Mouse (Mus musculus): ENCODE measurements around the gene Cops9.

Cops9 gene

DNA sequence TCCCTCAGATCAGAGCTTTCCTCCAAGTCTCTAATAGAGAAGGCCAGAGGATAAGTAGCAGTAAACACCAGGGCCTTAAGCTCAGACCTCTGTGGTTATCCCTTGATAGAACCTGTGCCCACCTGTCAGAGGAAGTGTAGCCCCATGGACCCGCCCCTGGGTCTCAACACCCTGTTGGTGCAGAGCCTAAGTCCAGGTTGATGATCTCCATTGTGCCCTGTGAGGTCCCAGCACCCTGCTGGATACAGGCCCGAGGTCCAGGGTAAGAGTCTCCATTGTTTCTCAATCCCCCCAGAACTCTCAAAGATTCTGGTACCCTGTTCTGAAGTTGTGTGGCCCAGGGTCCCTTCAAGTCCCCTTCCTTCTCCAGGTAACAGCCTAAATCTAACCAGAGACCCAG is 4.3 kb upstream of the Cops9 start:
- no peak for DNase-seq

DNA sequence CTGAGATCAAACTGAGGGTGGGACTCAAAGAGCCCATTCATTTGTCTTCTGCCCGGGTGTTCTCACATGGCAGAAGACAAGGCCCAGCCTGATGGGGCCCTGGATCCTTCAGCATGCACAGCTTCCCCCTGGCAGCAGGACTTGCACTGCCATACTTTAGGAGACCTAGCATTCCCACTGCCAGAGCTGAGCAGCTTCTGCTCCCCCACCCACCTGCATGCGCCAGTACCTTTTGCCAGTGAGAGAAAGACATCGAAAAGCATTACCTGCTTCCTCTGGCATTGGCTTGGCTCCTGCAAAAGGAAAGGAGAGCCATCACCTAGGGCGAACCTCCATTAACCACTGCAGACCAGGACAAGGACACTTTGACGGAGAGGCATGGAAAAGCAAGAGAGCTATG is 3.1 kb upstream of the Cops9 start:
- no peak for DNase-seq

DNA sequence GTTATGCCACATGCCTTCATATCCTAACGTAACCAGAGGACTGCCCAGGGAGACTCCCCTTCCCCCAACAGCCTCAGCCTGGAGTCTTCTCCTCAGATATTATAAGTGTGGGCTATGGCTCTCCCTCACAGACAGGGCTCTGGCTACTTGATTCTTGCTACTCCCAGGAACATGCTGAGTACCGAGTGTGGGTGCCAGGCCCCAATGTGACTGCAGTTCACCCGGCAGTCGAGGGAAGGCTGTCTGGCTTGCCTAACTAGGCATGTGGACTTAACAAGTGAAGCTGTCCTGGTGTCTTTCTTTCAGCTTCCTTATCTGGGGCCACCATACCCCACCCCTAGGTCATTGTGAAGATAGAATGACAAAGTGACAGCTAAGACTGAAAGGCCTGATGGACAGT is 1.9 kb upstream of the Cops9 start:
- no peak for DNase-seq

DNA sequence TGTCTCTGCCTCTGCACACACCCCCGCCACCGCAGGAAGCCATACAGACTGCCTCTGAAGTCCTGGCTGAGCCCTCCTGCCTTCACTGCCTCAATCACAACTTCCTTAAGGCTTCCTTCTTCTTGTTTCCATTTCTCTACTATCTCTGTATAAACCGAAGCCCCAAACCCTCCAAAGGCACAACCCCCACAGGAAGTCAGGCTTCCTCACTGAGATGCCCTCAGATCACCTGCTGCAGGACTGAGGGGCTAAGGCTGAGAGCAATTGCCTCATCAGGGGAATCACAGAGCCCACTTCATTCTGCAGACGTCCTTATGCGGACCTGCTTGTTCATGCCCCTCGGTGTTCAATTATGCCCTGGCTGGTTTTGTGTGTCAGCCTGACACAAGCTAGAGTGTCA is 1.4 kb downstream of the Cops9 start:
- no peak for DNase-seq

DNA sequence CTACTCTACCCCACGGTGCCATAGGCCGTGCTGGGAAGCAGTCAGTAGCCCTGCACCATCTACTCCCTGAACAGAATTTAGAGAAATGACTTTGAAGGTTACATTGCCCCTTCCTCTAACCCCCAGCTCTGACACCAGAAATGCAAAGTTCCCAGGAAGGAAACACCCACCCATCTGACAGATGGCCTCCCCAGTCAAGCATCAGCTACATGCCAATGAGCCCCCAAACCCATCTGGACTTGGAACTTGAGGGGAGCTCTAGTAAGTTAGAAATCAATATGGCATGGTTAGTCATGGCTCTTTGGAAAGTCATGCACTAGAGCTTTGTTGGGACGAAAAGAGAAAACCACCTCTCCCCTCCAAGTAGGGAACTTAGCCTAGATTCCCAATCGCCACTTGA is 3.0 kb downstream of the Cops9 start:
- no peak for DNase-seq

DNA sequence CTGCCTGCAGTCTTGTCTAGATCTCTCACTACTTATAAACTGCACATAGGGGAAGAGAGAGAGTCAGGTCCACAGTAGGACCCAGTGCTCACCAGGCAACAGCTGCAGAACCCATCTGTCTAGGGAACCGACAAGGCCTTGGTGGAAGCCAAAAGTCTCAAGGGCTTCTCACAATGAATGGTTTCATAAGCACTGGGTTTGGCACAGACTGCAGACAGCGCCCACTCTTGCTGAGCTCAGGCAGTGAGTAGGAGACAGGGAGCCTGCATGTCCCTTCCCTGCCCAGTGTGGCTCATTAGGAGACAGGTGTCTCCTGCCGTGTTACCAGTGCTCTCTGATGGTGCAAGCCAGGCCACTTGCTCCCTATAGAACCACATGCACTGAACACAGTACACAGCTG is 3.6 kb downstream of the Cops9 start:
- no peak for DNase-seq

DNA sequence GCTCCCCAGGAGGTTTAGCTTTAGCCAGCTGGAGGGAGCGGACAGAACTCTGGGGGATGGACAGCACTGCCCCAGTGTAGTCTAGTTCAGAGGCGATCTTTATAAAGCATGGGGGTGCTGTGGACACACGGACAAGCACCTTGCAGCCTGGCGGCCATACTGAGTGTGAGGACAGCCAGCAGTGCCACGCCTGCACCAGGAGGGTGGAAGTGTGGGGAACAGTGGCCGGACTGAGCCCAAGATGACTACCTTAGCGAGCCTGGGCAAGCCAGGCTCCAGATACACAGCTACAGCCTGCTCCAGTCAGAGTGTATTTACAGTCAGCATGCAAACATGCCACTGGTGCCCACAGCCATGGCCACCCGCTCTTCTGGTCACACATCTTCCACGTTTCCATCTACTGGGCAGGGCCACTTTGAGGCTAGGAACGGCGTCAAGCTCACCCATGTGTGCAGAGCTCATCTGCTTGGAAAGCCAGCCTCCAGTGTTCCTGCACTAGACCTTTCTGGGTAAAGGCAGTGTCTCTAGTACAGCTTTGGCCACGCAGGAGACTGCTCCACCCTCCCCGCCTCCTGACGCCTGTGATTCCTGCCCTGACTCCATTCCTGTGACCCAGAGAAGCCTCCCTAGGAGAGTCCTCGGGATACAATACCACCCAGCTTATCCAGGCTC is 4.1 kb downstream of the Cops9 start:
- DNase-seq, result no peak

DNA sequence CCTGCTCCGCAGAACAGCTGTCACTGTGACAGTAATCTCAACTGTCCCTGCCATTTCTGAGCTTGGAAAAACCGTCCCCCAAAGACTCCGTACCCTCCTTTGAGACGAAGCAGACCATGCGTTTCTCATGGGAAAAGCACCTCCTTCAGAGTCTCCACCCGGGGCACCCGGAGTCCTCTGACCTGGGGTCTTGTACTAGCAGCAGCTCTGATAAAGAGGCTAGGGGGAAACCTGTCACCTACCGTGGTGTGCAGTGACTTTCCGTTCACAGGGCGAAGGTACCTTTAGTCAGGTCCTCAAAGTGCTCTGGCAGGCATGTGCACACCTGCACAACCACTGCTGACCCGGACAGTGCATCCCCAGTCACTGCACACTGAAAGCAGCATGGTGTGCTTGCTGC is 5.1 kb downstream of the Cops9 start:
- no peak for DNase-seq

DNA sequence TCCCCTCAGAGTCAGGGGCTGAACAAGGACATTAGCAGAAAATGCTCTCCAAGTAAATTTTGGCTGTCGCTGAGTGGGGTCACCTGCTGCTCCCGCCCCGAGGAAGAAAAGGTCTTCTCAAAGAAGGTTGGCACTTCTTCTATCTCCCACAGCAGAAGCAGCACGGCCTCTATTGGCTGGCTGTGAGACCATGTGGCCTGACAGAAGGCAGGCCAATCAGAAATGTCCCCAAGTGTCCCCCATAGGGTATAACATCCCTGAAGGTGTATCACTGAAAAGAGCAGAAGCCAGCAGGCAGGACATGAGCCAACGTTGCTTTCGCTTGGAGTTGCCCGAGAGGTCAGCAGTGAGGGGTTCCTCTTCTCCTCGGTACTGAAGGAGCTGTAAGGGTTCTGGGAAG is 5.8 kb downstream of the Cops9 start:
- DNase-seq, result no peak

DNA sequence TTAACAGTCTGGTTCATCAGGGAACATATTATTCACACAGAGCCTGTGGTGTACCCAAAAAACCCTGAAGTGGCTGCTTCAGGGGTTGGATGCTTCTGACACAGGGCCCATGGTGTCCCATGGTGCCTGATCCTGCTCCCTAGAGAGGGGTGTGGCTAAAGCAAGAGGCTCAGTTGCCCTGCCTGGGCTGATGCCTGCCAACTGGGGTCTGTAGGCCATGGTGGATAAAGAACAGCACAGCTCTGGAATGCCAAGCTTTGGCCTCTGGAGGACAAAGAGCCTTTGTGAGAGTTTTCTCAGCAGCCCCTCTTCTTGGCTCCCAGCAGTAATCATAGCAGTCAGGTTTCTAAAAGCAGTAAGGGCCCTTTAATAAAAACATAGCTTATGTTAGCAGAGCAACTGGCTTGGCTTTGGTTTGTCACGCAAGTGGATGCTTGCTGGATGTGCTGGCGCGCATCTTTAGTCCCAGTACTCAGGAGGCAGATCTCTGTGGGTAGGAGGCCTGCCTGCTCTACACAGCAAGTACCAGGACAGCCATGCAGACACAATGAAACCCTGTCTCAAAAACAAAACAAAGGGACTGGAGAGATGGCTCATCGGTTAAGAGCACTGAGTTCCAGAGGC is 6.7 kb downstream of the Cops9 start:
- DNase-seq, result no peak

DNA sequence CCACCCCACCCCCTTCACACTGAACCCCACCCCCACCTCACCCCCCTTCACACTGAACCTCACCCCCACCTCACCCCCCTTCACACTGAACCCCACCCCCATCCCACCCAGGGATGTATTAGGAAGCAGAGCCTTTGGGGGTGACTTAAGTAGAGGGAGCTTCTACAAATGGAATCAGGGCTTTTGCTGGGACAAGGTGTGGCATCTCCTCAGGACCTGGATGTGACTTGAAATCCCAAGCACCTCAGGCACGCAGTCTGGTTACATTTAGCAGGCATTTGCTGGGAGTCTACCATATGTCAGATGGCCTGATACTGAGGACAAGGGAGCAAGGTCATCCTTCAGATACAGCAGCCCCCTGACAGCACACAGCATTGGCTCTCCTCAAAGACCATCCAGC is 7.2 kb downstream of the Cops9 start:
- DNase-seq, result no peak

DNA sequence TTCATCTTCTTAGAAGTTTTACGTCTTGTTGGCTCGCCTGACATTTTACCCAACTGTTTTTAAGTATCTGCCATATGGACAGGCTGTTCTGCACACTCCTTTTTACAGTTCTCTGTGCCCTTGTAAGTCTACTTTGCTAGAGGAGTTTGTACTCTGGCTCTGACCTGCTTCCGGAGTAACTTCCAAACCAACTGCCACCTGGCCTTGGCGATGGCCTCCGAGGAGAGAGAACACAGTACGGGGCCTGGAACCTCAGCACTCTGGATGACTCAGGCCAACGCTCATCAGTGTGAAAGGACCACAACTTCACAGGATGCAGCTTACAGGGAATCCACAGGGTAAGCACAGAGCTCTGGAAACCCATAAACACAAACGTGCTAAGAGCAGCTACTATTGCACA is 8.1 kb downstream of the Cops9 start:
- DNase-seq, result no peak

DNA sequence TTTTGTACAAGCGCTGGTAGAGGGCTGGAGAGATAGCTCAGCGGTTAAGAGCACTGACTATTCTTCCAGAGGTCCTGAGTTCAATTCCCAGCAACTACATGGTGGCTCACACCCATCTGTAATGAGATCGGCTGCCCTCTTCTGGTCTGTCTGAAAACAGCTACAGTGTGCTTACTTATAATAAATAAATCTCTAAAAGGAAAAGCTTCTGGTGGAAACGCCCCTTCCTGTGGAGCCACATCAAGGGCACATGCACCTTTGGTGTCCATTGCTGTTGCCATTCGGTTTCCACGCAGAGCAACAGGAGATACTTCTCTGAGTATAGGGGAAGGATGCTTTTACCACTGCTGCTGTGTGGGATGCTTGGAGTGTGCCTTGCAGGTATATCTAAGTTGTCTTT is 8.8 kb downstream of the Cops9 start:
- DNase-seq, result no peak

DNA sequence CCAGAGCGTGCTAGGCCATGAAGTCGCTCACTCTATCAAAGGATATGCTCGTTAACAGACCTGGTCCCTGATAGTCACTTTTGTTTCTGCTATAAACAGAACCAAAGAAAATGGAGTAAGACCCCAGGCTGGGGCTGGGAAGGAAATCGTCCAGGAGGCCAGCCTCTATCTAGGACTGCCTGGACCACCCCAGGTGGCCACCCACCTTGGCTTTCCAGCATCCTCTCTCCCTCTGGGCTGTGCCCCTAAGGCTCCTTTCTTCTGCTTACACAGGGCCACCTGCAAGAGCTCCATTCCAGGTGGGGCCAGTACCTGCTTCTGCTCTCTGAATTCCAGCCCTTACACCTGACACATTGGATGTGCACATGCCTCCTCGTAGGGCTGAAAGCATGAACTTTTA is 9.6 kb downstream of the Cops9 start:
- no peak for DNase-seq

DNA sequence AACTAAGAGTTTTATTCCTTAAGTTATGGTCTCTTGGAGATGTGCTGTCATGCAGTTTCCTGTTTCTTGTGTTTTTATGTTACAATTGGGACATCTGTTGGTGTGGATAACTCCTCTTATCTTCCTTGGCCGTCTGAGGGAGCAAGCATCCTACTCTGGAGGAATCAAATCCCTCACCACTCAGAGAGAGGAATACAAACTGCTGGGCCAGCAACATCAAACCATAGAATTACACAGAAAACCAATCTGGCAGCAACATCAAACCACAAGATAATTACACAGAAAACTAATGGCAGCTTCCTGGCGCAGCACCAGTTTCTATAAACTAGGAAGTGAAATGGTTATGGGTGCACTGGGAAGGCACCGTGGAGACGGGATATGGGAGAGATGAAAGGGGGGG is 13.6 kb downstream of the Cops9 start:
- no peak for DNase-seq

DNA sequence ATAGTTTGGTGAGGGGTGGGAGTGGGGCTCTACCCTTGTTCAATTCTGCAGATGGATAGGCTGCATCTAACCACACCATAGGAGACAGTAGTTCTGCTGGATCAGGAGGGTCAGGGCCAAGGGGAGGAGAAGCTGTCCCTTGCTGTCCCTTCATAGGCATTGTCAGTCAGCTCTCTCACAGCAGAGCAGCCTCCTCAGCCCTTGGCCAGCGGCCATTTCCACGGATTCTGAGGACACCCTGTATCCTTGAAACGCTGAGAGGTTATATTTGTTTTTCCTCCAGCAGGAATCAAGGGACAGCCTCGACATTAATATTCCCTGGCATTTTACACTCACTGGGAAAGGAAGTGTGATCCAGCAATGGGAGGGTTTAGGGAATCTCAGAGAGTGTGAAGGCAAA is 23.4 kb downstream of the Cops9 start:
- DNase-seq, result no peak

DNA sequence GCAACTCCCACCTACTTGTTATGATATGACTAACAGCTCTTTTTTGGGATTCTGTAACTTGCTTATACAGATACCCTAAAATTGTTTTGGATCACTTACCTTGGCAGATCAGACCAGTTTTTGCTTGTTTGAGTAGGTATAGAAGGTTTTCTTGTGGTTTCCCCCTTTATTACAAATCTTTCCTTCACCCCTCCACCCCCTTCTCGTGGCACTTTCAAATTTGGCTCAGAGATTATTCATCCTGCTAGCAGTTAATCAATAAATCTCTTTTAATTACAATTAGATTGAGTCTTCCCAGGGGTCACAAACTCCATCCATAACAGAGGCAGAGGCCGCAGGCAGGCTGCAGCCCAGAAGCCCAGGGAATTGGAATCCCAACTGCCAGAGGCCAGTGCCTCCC is 24.3 kb downstream of the Cops9 start, which contains the start of gene Olfr12:
TSS of gene Olfr12 (plus strand) at position 301 of the 400 bp plus-strand sequence.
- DNase-seq, result no peak

DNA sequence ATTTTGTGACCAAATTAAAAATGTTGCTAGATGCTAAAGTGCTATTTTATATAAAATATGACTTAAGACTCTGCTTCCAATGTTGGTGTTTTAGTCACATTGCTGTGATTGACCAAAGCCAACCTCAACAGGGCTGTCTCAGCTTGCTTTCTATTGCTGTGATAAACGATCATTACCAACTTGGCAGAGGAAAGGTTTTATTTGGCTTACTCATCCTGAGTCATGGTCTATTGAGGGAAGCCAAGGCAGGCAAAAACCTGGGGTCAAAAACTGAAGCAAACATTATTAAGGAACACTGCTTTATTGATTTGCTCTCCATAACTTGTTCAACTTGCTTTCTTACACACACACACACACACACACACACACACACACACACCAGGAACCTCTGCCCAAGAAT is 25.7 kb downstream of the Cops9 start:
- no peak for DNase-seq

DNA sequence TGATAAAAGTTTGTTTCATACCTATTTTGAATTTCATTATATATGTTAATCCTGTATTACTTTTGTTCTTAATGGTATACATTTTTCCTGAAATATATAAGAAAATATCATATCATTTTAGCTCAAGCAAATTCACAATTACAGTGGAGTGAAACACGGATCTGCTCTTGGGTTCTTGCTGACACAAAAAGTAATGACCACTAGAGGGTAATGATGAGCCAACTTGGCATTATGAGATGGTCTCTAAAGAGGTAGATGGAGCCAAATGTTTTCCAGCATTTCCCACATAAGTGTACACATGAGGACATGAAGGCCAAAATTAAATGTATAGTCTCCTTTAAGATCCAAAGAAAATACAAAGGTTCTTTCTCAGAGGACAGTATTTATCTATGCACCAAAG is 27.3 kb downstream of the Cops9 start:
- DNase-seq, result no peak

DNA sequence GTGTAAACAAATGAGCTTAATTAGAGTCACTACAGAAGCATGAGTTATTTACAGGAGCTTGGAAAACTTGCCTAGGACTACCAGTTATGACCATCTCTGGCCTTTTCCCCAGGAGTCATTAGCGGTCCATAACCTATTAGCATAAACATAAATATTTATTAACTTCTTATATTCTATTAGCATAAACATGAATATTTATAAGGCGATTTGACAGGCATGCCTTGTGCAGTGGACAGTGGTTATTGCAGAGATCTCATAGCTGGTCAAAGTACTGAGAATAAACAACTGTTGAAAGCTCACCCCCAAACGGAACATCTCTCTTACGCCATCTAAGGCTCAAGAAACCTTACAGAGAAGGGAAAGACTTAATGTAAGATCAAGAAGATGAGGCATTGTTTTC is 28.6 kb downstream of the Cops9 start:
- DNase-seq, result no peak

DNA sequence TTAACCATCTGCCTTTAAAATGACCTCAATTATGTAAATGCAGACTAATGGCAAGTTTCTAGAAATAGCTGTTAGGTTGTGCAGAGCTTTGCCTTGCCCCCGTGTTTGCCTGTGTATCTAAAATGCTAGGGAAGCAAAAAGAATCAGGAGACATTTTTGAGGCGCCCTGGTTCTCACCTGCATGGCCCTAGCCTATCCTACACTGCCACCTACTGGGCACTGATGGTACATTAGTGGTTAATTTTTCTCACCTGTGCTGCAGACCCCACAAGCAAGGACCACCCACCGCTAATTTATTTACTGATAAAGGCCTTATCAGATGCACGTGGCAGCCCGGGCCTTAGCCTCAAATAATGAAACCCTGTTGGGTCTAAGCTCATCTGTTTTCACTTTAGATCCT is 30.8 kb downstream of the Cops9 start:
- peak; percentile 48 for DNase-seq

DNA sequence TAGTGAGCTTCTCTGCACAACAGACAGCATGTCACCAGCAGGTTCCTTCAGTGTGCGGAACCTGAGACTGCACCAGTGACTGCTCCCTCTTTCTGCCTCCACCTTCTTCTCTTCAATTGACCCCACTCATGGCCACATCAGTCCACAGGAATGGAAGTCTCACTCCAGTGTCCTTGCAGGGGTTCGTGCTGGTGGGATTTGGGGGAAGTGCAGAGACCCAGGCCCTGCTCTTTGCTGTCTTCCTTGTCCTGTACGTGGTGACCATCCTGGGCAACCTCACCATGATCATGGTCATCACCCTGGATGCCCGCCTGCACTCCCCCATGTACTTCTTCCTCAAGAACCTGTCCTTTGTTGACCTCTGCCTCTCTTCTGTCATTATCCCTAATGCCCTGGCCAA is 34.1 kb downstream of the Cops9 start:
- DNase-seq, result no peak

DNA sequence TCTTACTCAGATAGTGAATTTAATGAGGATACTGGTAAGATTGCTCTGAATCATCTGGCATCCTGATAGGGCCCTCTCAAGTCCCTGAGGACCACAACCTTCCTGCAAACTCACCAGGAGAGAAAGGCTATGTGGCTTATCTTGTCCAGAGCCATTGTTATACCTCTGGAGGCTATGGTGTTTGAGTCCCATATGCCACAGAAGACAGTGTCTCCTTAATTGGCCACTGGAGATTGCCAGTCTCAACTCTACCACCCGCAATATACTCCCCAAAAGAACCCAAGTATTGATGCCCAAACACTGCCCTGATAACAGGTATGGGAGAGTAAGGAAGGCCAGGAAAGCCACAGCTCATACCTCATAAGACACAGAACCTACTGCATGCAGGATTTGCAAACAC is 36.3 kb downstream of the Cops9 start, which contains the start of gene Olfr1410:
TSS of gene Olfr1410 (plus strand) at position 301 of the 400 bp plus-strand sequence.
- DNase-seq, result no peak

DNA sequence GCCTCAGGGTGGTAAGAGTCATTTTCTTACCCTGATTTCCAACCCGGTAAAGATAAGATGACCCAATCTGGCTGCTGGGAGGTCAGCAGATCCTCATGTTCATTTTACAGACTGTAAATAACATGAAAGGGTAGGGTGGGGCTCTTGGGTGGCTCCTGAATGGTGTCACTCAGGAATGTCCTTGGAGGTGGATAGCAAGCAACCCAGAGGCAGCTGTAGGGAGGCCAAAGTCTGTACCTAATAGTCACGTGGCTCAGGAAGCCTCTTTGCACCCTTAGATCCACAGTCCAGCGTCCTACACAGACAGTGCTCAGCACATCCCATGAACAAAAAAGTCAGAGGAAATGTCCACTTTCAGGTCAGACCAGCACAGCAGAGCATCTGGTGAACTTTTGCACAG is 45.8 kb downstream of the Cops9 start:
- no peak for DNase-seq

DNA sequence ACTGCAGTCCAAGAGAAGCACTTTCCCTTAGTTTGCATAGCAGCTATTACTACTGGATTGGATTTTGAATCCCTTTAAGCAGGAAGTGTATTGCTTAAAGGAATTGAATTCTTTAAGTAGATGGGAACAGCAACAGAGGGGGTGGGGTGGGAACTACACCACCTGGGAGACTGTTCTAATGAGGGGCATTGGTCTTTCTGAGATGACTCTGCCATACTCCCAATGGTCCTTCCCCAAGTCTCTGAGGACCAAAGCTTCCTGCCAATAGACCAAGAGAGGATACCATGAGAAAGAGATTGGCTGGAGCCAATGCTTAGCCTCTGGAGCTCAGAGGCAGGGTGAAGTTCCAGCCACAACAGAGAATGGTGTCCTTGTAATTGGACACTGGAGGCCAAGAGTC is 47.7 kb downstream of the Cops9 start, which contains the start of gene Olfr1411:
TSS of gene Olfr1411 (plus strand) at position 301 of the 400 bp plus-strand sequence.
- no peak for DNase-seq

Data from cerebellum, adult 9-11 months (tissue).